Mouse (Mus musculus) bone marrow, adult 2 months (tissue): ENCODE measurements around the gene Pde4dip. TPM values are rescaled to one million over a fixed set of nuclear protein-coding genes. Genes with fewer than 3 reads are reported as not detected.
A peak's percentile ranks its signal among the peaks of the same experiment; 100 is the strongest.

Experiments
- H3K27ac ChIP-seq: fragments of 200-500 bp; 2 replicates; pipeline ENCODE4 v1.5.1; 2012; ENCODE audit warnings: low read depth, mild to moderate bottlenecking, control low read depth, inconsistent platforms, low read length; ENCODE audit not compliant: control insufficient read depth, poor library complexity, insufficient read depth
- H3K4me1 ChIP-seq: fragments of 200-500 bp; 2 replicates; pipeline ENCODE4 v1.6.1; 2011; ENCODE audit warnings: low read length; ENCODE audit not compliant: control insufficient read depth, insufficient read depth
- H3K4me3 ChIP-seq: fragments of 200-500 bp; replicated peaks from 2 replicates; pipeline ENCODE3; 2011; ENCODE audit warnings: mild to moderate bottlenecking, low read depth, low read length, control low read depth; ENCODE audit not compliant: control insufficient read depth
- CTCF ChIP-seq: fragments of 200-500 bp; IDR thresholded peaks from 2 replicates; pipeline ENCODE4 v1.5.1; 2011; ENCODE audit warnings: low read length, control low read depth; ENCODE audit not compliant: control insufficient read depth, insufficient read depth
- POLR2A ChIP-seq: fragments of 200-500 bp; IDR thresholded peaks from 2 replicates; pipeline ENCODE4 v1.6.1; 2011; ENCODE audit warnings: low read depth, mild to moderate bottlenecking, control low read depth, low read length, borderline replicate concordance; ENCODE audit not compliant: control insufficient read depth
- WGBS: fragments of 180-500 bp; shearing (Covaris S2); methylation state at CpG from one replicate; pipeline ENCODE4 v1.1.7; 2018; 5-methylcytosine and 5-hydroxymethylcytosine counted together
- polyA plus RNA-seq: library from polyadenylated mRNA; stranded (reverse); fragments of >200 nt; gene quantifications from 2 replicates; pipeline ENCODE4 v1.2.4, GENCODE M21; 2011; ENCODE audit warnings: low replicate concordance; ENCODE audit not compliant: missing spikeins, insufficient read depth, insufficient read length

Pde4dip gene
- polyA plus RNA-seq, 1 experiment, result 7.5 TPM

DNA sequence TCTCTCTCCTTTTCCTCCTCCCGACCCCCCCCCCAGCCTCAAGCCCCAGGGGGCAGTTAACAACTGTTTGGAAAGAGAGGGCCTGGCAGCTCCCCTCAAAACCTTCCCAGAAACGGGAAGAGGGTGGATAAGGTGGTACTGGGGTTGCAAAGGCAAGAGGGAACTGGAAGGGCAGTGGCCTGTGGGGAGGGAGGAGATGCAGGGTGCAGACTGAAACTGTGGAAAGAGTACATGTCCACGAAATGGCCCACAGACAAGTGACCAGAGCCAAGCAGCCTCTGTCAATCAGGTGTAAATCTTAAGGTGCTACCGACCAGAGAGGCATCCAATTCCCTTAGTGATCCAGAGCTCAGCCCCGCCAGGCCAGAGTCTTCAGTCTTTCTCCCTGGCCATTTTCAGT lies 63.8 kb downstream of the Pde4dip start:
- Histone ChIP-seq H3K27ac (no peak overlapping the region), H3K4me1 (no peaks in the 10 kb centered on the region; the same call in 1 of the 2 replicates), H3K4me3 (no peak overlapping the region)
- no peak for TF ChIP-seq CTCF
- no peak for TF ChIP-seq POLR2A
- WGBS, result 11% methylated on average over 5 of the region's 5 CpGs

DNA sequence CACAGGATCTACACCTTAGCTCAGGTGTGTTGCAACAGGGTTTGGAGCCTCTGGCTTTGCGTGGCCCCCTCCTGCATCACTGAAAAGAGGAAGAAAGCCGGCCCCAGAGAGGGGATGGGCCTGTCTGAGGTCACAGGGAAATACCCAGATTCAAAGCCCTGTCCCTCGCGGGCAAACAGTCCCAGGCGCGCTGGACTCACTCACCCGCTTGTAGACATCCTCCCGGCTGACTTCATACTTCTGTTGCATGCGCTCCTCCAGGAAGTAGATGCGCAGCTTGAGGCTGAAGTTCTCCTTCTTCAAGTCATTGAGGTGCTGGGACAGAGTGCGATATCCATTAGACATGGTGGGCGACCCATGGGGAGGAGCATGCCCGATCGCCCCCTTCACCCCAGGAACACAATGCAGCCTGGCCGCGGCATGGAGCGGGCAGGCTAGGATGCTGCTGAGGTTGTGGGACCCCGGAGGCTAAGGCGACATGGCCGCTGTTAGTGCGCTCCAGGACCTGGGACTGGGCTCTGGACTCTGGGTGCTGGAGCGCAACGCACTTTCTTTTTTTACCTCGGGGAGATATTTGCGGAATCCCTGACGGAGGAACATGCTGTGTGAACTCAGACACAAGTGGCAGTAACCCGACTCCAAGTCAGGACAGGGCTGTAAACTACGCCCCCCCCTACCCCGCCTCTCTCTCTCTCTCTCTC lies 64.3 kb downstream of the Pde4dip start:
- under 1% methylated on average over 29 of the region's 29 CpGs for WGBS
- H3K4me1 ChIP-seq, result no peaks in the 10 kb centered on the region; the same call in 1 of the 2 replicates
- peak overlapping the region; percentile 39 for H3K4me3 ChIP-seq
- TF ChIP-seq CTCF (no peak), POLR2A (no peak)
- no peak overlapping the region for H3K27ac ChIP-seq

DNA sequence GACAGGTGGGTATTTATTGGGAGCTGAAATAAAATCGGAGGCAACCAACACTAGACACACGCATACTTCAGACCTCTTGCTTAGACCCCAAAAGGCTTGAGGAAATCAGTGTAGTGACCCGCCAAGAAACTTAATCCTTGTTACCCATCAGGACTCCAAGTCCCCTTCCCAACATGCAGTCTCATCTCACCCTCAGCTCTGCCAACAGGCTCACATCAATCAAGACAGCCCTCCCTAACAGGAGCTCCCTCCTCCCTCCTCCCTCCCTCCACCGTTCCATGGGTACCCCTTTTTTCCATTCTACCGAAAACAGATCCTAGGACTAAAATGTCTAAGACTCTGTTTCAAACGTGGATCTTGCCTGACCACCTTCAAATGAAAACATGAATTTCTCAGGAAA lies 65.1 kb downstream of the Pde4dip start:
- H3K4me1 ChIP-seq, result no peaks in the 10 kb centered on the region; the same call in 1 of the 2 replicates
- 39% methylated on average over 6 of the region's 6 CpGs for WGBS
- TF ChIP-seq POLR2A, result no peak
- TF ChIP-seq CTCF, result no peak
- no peak overlapping the region for H3K4me3 ChIP-seq
- no peak overlapping the region for H3K27ac ChIP-seq

DNA sequence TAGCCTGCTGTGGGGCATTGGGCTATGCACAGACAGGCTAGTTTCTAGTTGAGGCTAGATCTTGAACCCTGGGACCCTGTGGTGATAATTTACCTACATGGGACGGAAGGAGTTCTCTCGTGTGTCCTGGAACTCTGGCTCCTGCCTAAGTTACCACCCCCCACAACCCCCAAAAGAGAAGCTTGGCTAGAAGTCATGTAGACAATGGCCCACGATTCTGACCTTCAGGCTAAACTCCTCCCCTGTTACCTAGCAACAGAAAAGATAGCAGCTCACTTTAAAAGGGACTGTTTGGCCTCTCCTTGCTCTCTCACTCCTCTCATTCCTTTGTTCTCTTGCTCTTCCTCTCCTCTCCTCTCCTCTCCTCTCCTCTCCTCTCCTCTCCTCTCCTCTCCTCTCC lies 69.5 kb downstream of the Pde4dip start:
- WGBS, result 65% methylated on average over 3 of the region's 3 CpGs
- Histone ChIP-seq H3K27ac (no peak overlapping the region), H3K4me1 (no peaks in the 10 kb centered on the region), H3K4me3 (no peak overlapping the region)
- TF ChIP-seq CTCF (no peak), POLR2A (no peak)

DNA sequence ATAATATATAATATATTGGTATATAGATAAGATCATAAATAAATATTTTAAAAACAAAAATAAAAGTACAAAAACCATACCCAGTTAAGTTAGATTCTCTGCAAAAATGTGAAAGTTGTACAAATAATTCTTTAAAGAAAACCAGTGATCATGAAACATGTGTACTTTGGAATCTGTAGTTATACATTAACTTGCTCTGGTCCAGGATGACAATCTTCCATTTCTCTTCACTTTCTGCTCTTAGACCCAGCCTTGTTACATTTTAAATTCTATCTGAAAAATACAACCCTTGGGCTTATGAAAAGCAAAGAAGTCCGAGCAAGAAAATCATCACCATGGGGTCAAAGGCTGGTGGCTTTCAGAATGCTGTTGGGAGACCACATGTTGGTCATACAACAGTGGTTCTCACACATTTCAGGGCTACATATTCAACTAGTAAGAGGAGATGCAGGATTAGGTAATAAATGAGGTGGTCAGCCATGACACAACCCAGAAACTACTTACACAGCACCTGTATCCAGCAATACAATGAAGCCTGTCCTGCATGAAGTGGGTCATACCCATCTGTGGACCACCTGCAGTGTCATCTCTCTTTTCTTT lies 70.0 kb downstream of the Pde4dip start:
- TF ChIP-seq POLR2A (no peak), CTCF (no peak)
- H3K27ac ChIP-seq, result no peak overlapping the region
- no peaks in the 10 kb centered on the region for H3K4me1 ChIP-seq
- 69% methylated on average over 1 of the region's 1 CpGs for WGBS
- no peak overlapping the region for H3K4me3 ChIP-seq

DNA sequence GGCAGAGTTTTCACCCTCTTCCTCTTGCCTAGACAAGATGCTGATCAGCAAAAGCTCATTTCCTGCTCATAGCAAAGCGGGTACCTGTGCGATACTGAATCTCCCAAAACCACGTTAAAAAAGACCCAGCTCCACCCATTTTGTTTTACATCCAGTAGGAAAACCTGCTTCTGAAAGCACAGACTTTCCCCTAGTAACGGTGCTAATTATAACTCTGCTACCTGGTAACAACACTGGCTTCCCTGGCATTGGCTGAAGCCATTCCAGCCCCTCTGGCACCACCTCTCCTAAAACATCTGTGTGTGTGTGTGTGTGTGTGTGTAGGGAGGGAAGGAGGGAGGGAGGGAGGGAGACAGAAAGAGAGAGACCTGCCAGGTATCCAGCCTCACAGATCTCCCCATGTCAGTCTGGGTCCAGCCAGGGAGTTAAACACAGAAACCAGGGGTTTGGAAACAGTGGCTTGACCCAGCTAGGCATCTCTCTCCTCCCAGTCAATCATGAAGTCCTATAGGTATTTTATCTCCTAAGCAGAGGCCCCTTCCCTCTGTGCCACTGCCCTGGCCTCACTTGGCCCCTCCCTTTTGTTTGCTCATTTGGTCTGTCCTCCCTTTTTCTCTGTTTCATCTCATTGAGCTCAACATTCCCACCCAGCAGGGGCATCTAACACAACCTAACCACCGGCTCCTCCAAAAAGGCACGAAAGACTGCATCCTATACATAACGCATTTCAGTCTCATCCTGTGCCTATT lies 76.7 kb downstream of the Pde4dip start:
- no peak for TF ChIP-seq POLR2A
- TF ChIP-seq CTCF, result no peak
- no peaks in the 10 kb centered on the region; the same call in 1 of the 2 replicates for H3K4me1 ChIP-seq
- 58% methylated on average over 7 of the region's 7 CpGs for WGBS
- no peak overlapping the region for H3K27ac ChIP-seq
- no peak overlapping the region for H3K4me3 ChIP-seq

DNA sequence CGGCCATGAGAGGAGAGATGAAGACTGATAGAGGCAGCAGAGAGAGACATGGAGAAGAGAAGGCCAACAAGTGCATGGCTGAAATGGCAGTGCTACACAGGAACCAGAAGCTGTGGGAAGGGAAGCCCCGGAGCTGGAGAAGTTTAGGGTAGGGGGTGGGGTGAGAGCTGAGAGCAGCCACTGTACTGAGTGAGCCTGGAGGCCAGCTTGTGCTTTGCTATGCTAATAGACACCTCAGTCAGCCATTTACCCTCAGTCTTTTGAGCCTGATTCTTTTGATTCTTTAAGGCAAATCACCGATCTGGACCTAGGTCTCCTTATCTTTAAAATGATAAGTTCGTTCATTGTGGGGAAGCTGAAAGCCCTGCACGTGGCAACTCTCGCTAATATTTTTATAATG lies 77.3 kb downstream of the Pde4dip start:
- Histone ChIP-seq H3K4me3 (no peak overlapping the region), H3K27ac (no peak overlapping the region), H3K4me1 (no peaks in the 10 kb centered on the region; the same call in 1 of the 2 replicates)
- 33% methylated on average over 6 of the region's 6 CpGs for WGBS
- TF ChIP-seq POLR2A (no peak), CTCF (no peak)

DNA sequence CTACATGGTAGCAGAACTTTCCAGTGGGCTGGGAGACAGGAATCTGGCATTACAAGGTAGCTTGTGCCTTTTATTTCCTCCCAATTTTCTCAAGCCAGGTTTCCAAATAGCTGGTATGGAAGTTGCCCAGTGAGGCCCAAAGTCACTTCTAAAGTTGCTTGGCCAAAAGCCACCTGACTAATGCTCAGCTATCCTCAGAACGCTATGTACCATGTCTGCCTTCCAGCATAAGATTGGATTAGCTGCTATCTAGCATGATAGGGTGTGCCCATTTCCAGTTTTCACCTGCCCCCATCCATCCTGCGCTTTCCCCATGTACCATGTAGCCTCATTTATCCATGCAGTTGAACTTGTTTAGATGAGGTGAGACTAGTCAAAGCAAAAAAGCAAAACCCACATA lies 78.2 kb downstream of the Pde4dip start:
- Histone ChIP-seq H3K27ac (no peak overlapping the region), H3K4me3 (no peak overlapping the region), H3K4me1 (no peaks in the 10 kb centered on the region; the same call in 1 of the 2 replicates)
- 88% methylated on average over 2 of the region's 2 CpGs for WGBS
- TF ChIP-seq POLR2A, result no peak
- TF ChIP-seq CTCF, result no peak
